Mouse (Mus musculus): ENCODE results near the gene Slc19a1. TPM values are rescaled to one million over a fixed set of nuclear protein-coding genes. Genes with fewer than 3 reads are reported as not detected.

The Slc19a1 gene
- total RNA-seq (2023): 1 to 10 TPM; 3.8 to 4.6 TPM

DNA sequence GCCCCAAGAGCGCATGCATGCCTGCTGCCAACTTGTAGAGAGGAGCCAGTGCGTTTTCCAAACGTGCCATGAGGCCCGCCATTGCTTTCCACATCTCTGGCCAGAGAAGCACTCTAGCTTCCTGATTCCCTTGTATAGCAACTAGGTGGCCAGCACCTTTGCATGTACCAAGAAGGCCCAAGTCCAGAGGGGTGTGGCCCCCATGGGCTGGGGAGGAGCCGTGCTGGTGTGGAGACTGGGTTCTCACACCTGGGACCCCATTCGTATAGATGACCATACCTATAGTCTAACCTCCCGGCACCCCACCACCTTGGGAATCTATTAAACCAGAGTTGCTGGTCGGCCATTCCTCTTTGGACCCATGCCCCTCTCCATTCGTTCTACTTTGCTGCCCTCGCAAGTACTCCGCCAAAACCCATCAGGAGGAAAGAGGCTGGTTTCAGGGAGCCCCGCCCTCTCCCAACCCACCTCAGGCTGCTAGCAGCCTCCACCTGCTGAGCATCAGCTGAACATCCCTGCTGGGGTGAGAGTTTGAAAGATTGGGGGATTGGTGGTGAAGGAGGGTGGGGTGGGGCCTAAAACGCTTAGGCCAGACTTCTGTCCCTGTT lies at the start of gene Slc19a1:
Gene Slc19a1 (plus strand): TSS at position 474 of the 608 bp plus-strand sequence.

Other genes starting within 250 kb of the Slc19a1 start
- gene Pcbp3, start 70.4 kb upstream of the Slc19a1 start, total RNA-seq (2023): 1 to 10 TPM; 2.8 to 4.1 TPM
- under 1 TPM; 0.07 to 0.36 TPM for gene Col18a1, start 134.3 kb downstream of the Slc19a1 start, total RNA-seq (2023)
- 10 to 100 TPM; 24.0 TPM for gene Pofut2, start 227.0 kb downstream of the Slc19a1 start, total RNA-seq (2023)

All from neutrophil, adult 59 days (primary cell).